Mouse (Mus musculus): ENCODE data around the gene Olfr826.
"Not testable (repeated sequence)": the region's sequence is repeated elsewhere in the genome, so short reads cannot be mapped to it uniquely, and the experiment has no call there.

Gene Olfr826

DNA sequence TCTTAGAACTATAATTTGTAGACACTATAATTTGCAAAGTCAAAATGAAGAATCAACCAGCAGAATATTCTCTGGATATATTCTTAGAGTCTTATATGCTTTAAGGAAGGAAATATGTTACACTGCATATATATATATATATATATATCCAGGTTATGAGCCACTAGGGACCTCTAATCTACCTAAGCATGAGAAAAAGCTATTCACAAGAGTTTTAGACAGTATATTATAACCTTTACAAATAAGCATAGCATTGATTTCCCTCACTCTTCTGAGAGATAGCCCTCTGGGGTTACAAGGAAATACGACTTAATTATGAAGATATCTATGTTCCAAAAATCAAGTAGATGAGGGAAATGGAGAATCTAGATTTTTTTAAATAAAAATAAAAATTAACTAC is at the start of gene Olfr826:
Olfr826 (minus strand) TSS at position 101 of the 400 bp plus-strand sequence.
- no peaks in the 10 kb centered on the region for H3K27me3 ChIP-seq (ENCODE audit: control insufficient read depth, insufficient read depth, low read length, poor library complexity, severe bottlenecking)
- DNase-seq (ENCODE audit: low read depth, low spot score): no peak
- H3K36me3 ChIP-seq (ENCODE audit: control insufficient read depth, insufficient read depth, low read length, poor library complexity, severe bottlenecking): no peaks in the 10 kb centered on the region

DNA sequence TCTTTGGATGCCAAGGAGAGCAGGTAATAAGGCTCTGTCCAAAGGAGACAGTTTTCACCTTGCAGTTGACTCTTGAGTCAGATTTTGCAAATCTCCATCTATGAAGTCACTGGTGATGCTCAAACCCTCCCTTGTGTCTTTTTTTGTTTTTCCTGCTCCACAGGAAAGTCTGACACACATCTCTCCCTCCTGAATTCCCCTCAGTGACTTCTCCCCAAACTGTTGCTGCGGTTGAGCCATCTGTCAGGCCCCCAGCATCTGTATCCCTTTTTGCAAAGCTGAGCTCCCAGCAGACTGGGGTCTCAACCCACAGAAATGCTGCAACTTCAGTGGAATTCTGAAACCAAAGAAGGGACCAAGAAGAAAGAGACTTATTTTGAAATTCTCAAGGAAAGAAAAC is 48.1 kb upstream of the Olfr826 start:
- no peaks in the 10 kb centered on the region for H3K36me3 ChIP-seq (ENCODE audit: control insufficient read depth, insufficient read depth, low read length, poor library complexity, severe bottlenecking)
- no peaks in the 10 kb centered on the region for H3K27me3 ChIP-seq (ENCODE audit: control insufficient read depth, insufficient read depth, low read length, poor library complexity, severe bottlenecking)
- DNase-seq (ENCODE audit: low read depth, low spot score): no peak

DNA sequence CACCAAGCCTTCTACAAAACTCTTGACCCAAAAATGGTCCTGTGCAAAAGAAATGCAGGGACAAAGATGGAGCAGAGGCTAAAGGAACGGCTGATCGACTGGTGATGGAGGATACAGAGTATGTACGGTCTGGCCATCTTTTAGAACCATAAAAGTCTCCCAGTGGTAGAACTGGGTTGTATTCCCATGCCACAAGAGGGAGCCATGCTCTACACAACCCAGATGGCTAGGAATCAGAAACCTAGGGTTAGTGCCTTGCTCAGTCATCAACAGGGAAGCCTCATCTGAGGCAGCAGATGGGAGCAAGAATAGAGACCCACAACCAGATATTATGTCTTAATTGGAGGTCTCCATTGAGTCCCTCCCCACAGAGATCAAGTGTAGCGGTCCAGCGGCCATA is 45.6 kb upstream of the Olfr826 start:
- Histone ChIP-seq H3K27me3 (ENCODE audit: control insufficient read depth, insufficient read depth, low read length, poor library complexity, severe bottlenecking) (no peaks in the 10 kb centered on the region), H3K36me3 (ENCODE audit: control insufficient read depth, insufficient read depth, low read length, poor library complexity, severe bottlenecking) (no peaks in the 10 kb centered on the region)
- peak; percentile 30 for DNase-seq (ENCODE audit: low read depth, low spot score)

DNA sequence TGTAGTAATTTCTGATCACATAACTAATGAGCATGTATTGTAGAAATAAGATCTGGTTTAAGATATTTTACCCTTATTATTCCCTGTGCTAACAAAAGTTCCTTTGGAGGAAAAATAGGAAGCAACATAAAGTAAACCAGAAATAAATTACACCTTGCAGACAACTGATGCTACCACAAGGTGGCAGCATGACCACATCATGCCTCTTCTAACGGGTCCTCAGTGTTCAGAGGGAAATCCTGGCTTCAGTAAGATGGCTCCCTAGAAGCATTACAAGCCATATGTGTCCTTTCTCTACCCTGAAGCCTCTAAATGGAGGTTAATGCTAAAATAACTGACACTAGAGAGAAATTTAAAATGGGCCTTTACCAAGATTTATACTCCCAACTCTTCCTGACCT is 44.3 kb upstream of the Olfr826 start:
- Histone ChIP-seq H3K27me3 (ENCODE audit: control insufficient read depth, insufficient read depth, low read length, poor library complexity, severe bottlenecking) (no peaks in the 10 kb centered on the region), H3K36me3 (ENCODE audit: control insufficient read depth, insufficient read depth, low read length, poor library complexity, severe bottlenecking) (no peaks in the 10 kb centered on the region)
- peak; percentile 80 for DNase-seq (ENCODE audit: low read depth, low spot score)

DNA sequence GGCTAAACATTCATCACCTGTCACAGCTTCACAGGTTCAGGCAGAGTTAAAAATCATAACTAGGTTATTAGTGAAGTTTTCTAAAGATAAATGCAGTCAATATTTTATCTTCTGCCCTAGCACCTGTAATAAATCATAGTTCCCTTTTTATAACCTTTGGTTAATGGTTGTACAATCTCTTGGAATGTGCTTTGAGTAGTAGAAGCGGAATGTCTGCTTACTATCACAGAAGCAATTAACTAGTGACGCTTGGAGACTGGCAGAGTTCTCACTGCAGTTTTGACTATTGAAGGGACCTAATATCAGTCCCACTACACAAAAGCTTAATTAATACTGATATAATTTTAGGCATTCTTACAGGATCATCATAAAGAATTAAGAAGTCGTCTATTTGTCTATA is 41.0 kb upstream of the Olfr826 start:
- no peaks in the 10 kb centered on the region for H3K36me3 ChIP-seq (ENCODE audit: control insufficient read depth, insufficient read depth, low read length, poor library complexity, severe bottlenecking)
- H3K27me3 ChIP-seq (ENCODE audit: control insufficient read depth, insufficient read depth, low read length, poor library complexity, severe bottlenecking): no peaks in the 10 kb centered on the region
- no peak for DNase-seq (ENCODE audit: low read depth, low spot score)

DNA sequence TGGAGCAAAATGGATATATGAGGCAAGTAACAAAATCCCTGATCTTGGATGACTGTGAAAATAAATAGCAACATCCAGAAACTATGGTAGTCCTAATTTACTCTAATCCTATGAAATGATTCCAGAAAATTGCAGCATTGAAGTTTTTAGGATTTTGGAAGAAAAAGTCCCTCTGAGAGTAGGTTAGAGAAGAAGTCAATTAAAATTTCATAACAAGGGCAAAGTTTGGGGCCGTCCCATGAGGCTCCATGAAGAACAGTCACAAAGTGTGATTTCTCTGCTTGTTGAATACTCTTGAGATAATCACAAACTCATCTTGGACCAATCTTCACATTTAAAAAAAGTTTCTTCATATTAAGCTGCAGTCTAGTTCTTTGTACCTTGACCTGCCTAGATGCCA is 30.3 kb upstream of the Olfr826 start, which contains the start of gene Olfr827:
Olfr827 (minus strand) TSS at position 101 of the 400 bp plus-strand sequence.
- no peaks in the 10 kb centered on the region for H3K27me3 ChIP-seq (ENCODE audit: control insufficient read depth, insufficient read depth, low read length, poor library complexity, severe bottlenecking)
- H3K36me3 ChIP-seq (ENCODE audit: control insufficient read depth, insufficient read depth, low read length, poor library complexity, severe bottlenecking): no peaks in the 10 kb centered on the region
- no peak for DNase-seq (ENCODE audit: low read depth, low spot score)

DNA sequence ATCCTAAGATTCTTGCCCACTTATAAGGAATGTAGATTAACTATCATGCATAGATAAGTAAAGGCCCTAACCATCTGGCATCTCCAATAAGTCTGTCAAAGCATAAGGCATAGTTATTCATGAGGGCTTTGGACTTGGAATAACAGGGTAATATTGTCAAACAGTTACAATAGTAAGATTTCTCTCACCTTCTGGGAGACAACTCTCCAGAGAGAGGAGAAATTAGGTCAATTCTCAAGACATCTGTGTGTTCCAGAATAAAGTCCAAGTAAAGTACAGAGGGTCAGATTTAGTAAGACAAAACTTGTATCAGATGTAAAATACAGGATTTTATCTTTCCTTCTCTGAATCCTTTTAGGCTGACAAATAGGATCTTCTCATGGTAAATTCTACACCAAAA is 17.3 kb downstream of the Olfr826 start, which contains the start of gene Olfr825:
Olfr825 (minus strand) TSS at position 101 of the 400 bp plus-strand sequence.
- H3K36me3 ChIP-seq (ENCODE audit: control insufficient read depth, insufficient read depth, low read length, poor library complexity, severe bottlenecking): no peaks in the 10 kb centered on the region
- no peak for DNase-seq (ENCODE audit: low read depth, low spot score)

DNA sequence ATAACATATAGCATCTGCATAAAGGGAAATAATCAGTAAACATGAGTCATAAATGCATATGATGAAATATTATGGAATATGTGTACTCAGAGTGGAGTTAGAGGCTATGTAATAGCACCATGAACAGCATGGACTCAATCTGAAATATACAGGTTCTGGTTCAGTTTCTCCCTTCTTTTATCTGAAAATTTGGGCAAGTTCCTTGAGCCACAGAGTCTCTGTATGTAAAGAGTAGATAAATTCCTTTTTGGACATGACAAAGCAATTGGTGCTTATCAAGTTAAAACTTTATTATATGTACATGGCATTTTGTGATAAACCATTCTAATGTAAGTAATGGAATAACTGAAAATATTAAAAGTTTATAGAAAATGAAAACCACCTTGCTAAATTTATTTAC is 18.8 kb downstream of the Olfr826 start:
- no peak for DNase-seq (ENCODE audit: low read depth, low spot score)
- no peaks in the 10 kb centered on the region for H3K36me3 ChIP-seq (ENCODE audit: control insufficient read depth, insufficient read depth, low read length, poor library complexity, severe bottlenecking)
- no peaks in the 10 kb centered on the region for H3K27me3 ChIP-seq (ENCODE audit: control insufficient read depth, insufficient read depth, low read length, poor library complexity, severe bottlenecking)

More for the DNA sequence above, 17.3 kb downstream of the Olfr826 start, which contains the start of gene Olfr825:
- H3K27me3 ChIP-seq (ENCODE audit: control insufficient read depth, insufficient read depth, low read length, poor library complexity, severe bottlenecking): no peaks in the 10 kb centered on the region

DNA sequence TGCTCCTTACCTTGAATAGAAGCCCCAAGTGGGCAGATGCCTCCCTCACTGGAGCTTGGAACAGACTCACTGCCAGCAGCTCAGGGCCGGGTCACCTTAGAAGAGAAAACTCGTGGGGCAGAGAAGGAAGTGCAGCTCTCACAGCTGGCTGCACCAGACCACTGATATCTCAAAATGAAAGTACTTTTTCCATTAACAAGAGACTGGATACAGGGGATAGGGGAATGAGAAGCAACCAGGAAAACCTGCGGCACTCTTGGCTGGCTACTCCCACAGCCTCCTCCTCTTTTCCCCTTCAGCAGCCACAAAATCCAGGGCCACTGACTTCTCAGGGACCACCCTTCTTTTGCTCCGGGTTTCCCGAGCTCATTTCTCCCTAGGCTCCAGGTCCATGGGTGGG is 39.9 kb downstream of the Olfr826 start:
- no peak for DNase-seq (ENCODE audit: low read depth, low spot score)
- no peaks in the 10 kb centered on the region for H3K27me3 ChIP-seq (ENCODE audit: control insufficient read depth, insufficient read depth, low read length, poor library complexity, severe bottlenecking)
- no peaks in the 10 kb centered on the region for H3K36me3 ChIP-seq (ENCODE audit: control insufficient read depth, insufficient read depth, low read length, poor library complexity, severe bottlenecking)

DNA sequence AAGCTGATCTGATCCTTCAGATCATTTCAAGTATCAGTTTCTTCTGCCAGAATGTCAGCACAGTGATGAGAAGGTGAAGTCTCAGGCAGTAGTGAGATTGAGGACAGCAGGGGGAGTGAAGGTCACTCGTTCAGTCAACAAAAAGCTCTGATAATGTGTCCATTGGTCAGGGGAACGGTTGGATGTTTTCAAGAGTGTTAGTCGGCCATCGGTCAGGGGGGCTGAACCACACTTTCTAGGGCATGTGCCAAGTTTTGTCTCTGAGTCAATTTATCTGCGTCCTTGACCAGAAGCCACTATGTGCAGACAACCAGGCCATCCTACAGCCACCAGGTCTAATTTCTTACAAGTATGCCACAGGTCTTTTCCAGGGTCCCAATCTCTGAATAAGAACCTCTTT is 41.5 kb downstream of the Olfr826 start:
- H3K36me3 ChIP-seq (ENCODE audit: control insufficient read depth, insufficient read depth, low read length, poor library complexity, severe bottlenecking); H3K27me3 ChIP-seq (ENCODE audit: control insufficient read depth, insufficient read depth, low read length, poor library complexity, severe bottlenecking); DNase-seq (ENCODE audit: low read depth, low spot score): not testable (repeated sequence)

DNA sequence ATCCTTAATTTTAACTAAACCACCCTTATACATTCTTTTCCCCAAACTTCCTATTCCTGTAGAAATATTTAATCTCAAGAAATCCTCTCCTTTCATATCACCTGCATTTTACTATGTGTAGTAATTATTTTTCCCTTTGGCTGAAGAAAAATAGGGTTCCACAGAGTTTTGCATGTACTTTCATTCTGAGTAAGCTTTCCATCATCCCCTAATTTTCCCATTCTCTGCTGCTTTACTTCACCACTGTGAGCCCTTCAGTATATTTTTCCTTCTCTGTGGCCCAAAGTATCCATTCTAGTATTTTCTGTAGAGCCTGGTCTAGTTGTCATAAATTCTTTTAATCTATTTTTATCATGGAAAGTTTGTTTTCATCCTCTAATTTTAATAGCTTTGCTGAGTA is 49.2 kb downstream of the Olfr826 start:
- Histone ChIP-seq H3K27me3 (ENCODE audit: control insufficient read depth, insufficient read depth, low read length, poor library complexity, severe bottlenecking) (no peaks in the 10 kb centered on the region), H3K36me3 (ENCODE audit: control insufficient read depth, insufficient read depth, low read length, poor library complexity, severe bottlenecking) (no peaks in the 10 kb centered on the region)

DNA sequence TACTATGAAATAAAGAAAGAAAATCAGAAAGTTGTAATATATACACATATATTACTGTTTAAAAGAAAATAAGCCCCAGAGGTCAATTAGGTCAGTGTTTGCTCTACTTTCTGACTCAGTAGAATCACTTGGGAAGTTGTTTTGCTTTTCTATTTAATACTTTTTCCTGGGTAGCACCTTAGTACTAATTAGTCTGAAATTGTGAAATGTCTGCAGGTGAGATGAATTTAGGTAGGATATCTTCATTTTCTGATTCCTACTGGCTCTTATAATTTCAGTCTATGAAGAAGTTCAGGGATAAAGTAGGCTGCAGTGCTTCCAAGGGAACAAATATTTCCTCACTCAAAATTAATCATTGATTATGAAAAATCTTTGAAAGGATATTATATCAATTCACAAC is 54.1 kb downstream of the Olfr826 start, which contains the start of gene Olfr824:
Olfr824 (minus strand) TSS at position 101 of the 400 bp plus-strand sequence.
- not testable (repeated sequence) for H3K27me3 ChIP-seq (ENCODE audit: control insufficient read depth, insufficient read depth, low read length, poor library complexity, severe bottlenecking); H3K36me3 ChIP-seq (ENCODE audit: control insufficient read depth, insufficient read depth, low read length, poor library complexity, severe bottlenecking); DNase-seq (ENCODE audit: low read depth, low spot score)

More for the DNA sequence above, 49.2 kb downstream of the Olfr826 start:
- DNase-seq (ENCODE audit: low read depth, low spot score): no peak
